Mouse (Mus musculus): ENCODE measurements around the gene Glg1.

DNA sequence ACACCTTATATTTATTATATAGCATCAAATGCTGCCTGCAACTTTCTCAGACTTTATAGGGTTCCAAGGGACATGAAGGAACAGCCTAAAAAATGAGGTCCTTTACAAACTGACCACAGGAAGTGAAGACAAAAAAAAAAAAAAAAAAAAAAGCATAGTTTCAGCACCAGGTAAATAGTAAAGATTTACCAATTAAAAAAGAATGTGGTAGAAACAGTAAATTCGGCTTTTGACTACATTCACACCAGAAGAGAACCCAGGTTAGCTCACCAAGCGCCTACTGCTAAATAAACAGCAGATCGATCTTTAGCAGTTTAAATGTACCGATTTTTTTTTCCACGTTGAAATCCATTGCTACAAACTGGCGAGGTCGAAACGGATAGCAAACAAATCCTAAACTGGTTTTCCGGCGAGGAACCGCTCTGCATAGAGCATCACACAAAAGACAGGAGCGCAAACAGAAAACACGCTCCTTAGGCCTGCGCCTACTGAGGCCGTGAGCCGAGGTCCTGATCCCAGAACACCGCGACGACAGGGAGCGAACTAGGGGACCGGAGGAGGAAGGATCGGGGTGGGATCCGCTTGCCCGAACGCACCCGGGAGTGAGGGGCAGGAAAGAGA, 896 bp downstream of the Glg1 start:
- no peak for TF ChIP-seq EP300 (IDR thresholded peaks at IDR 0.05; ENCODE audit: insufficient read depth, low read depth, low read length)
- no peak for TF ChIP-seq CTCF (IDR thresholded peaks at IDR 0.05)

Data from heart, adult 2 months (tissue).